ENCODE assay signal across 8 mouse cellular contexts in genomic region chr2:25371764-25372643, GRCm38 (mm10). TPM values are rescaled to one million over a fixed set of nuclear protein-coding genes. Genes with fewer than 3 reads are reported as not detected.
DNase-seq lines count a peak whose midpoint lies in the region; ATAC-seq and TF ChIP-seq lines count a peak whose summit lies in the region.

Sapcd2 (plus strand) TSS chr2:25372321.

- no peak for TF ChIP-seq CTCF in testis, adult 2 months (IDR thresholded peaks at IDR 0.05; ENCODE audit: control insufficient read depth, insufficient read depth, insufficient replicate concordance, low read depth, low read length)

- no peak for TF ChIP-seq POLR2A in testis, adult 2 months (IDR thresholded peaks at IDR 0.05; ENCODE audit: control insufficient read depth, low read depth, low read length)

- WGBS in forebrain, embryonic 16.5 days, result under 1% methylated on average over 65 of the region's 65 CpGs
- under 1% methylated on average over 65 of the region's 65 CpGs for WGBS in neural tube, embryonic 14.5 days

- H3K27ac ChIP-seq in forebrain, embryonic 16.5 days (ENCODE audit: low read length), result peak within 1 kb of the TSS; percentile 70
- peak within 1 kb of the TSS; percentile 39; the same call in 1 of the 2 replicates for H3K27ac ChIP-seq in neural tube, embryonic 14.5 days (ENCODE audit: low read depth, low read length)
- 0 out of 2 replicates have a peak within 1 kb of the TSS, but pooled peaks have one; percentile 4 for H3K27ac ChIP-seq in testis, adult 2 months (ENCODE audit: control insufficient read depth, insufficient read depth, low read depth, low read length)

- intact Hi-C loops in heart, postnatal 36 days (cut with DNase I), result no loop called here

- peak within 1 kb of the TSS; percentile 71 for H3K4me3 ChIP-seq in forebrain, embryonic 16.5 days (replicated peaks; ENCODE audit: low read length)
- H3K4me3 ChIP-seq in neural tube, embryonic 14.5 days (ENCODE audit: low read depth, low read length), result peak within 1 kb of the TSS; percentile 56
- H3K4me3 ChIP-seq in testis, adult 2 months (ENCODE audit: control insufficient read depth, low read depth, low read length), result peak within 1 kb of the TSS; percentile 68

- no peaks in the 10 kb centered on the region for H3K27me3 ChIP-seq in forebrain, embryonic 16.5 days (replicated peaks; ENCODE audit: control insufficient read depth, insufficient read depth, low read length)
- H3K27me3 ChIP-seq in neural tube, embryonic 14.5 days (ENCODE audit: control insufficient read depth, insufficient read depth, low read length), result 0 out of 2 replicates have a peak, but pooled peaks cover 3% of the 10 kb centered on the region
- no peaks in the 10 kb centered on the region for H3K27me3 ChIP-seq in testis, adult 2 months (ENCODE audit: control insufficient read depth, insufficient read depth, low read length)

- peak within 1 kb of the TSS; percentile 64 for H3K9ac ChIP-seq in forebrain, embryonic 16.5 days (replicated peaks; ENCODE audit: low read depth, low read length)
- peak within 1 kb of the TSS; percentile 55 for H3K9ac ChIP-seq in neural tube, embryonic 14.5 days (replicated peaks; ENCODE audit: low read depth, low read length)

- no peaks in the 10 kb centered on the region for H3K36me3 ChIP-seq in forebrain, embryonic 16.5 days (ENCODE audit: control insufficient read depth, insufficient read depth)
- no peaks in the 10 kb centered on the region for H3K36me3 ChIP-seq in neural tube, embryonic 14.5 days (ENCODE audit: control insufficient read depth, insufficient read depth, low read length)
- H3K36me3 ChIP-seq in testis, adult 2 months (ENCODE audit: control insufficient read depth, insufficient read depth, low read length), result no peaks in the 10 kb centered on the region

- H3K4me2 ChIP-seq in forebrain, embryonic 16.5 days (ENCODE audit: low read length), result peak within 1 kb of the TSS; percentile 76
- peak within 1 kb of the TSS; percentile 96 for H3K4me2 ChIP-seq in neural tube, embryonic 14.5 days (ENCODE audit: low read depth, low read length)

- peak; percentile 98 for ATAC-seq in forebrain, embryonic 16.5 days
- peak; percentile 93 for ATAC-seq in neural tube, embryonic 14.5 days (ENCODE audit: low read depth)

- H3K9me3 ChIP-seq in forebrain, embryonic 16.5 days (ENCODE audit: control insufficient read depth, low read length), result no peaks in the 10 kb centered on the region
- no peaks in the 10 kb centered on the region for H3K9me3 ChIP-seq in neural tube, embryonic 14.5 days (ENCODE audit: control insufficient read depth, low read length)

- peak; percentile 89 for DNase-seq in MEL-GATA-1-ER (ENCODE audit: extremely low read depth, low read depth)
- DNase-seq in cerebellum, adult 18-20 months, result peak; percentile 88 to 91
- peak; percentile 79 to 80 for DNase-seq in heart, postnatal 36 days
- peak; percentile 85 to 93 for DNase-seq in layer of hippocampus, adult 18-20 months (ENCODE audit: low spot score in 2 of 2)
- DNase-seq in lung, adult 18-20 months, result peak; percentile 89

- H3K4me1 ChIP-seq in forebrain, embryonic 16.5 days (replicated peaks; ENCODE audit: control insufficient read depth, insufficient read depth, low read length), result peaks cover 23% of the 10 kb centered on the region
- H3K4me1 ChIP-seq in neural tube, embryonic 14.5 days (ENCODE audit: control insufficient read depth, insufficient read depth, low read length), result peaks cover 8% of the 10 kb centered on the region; the same call in 1 of the 2 replicates
- H3K4me1 ChIP-seq in testis, adult 2 months (ENCODE audit: control insufficient read depth, insufficient read depth, low read length), result peaks cover 17% of the 10 kb centered on the region

RNA-seq across cellular contexts. Expression of gene Sapcd2, which starts in this region (rescaled TPM):
- 23.8 and 29.9 TPM in 2 replicates for polyA plus RNA-seq in forebrain, embryonic 16.5 days (2015; fragmentation: Nextera tagmentation; extraction: Ambion mirVana)
- total RNA-seq in heart, postnatal 36 days (2021), result under 1 TPM; 0.46 to 0.56 TPM
- 1 to 10 TPM; 3.2 to 4.1 TPM for total RNA-seq in layer of hippocampus, adult 18-20 months (2021)
- polyA plus RNA-seq in neural tube, embryonic 14.5 days (2014; fragmentation: Nextera tagmentation; extraction: Ambion mirVana), result 6.9 and 7.8 TPM in 2 replicates
- polyA plus RNA-seq in testis, adult 2 months (2012; rRNA removed), result 1.1 and 1.3 TPM in 2 replicates

Comparison
In these comparisons a context has a peak if more than half of its experiments do, and no peak if none do; other contexts are left out.
1. Peak in every context shown above with its lines: DNase-seq, ATAC-seq, H3K4me3 ChIP-seq and H3K27ac ChIP-seq.
2. Peak in DNase-seq in heart, postnatal 36 days; RNA of the gene not detected or under 1 TPM.
3. H3K27ac ChIP-seq: peak in every context shown above with its lines; median percentile 70 in forebrain, embryonic 16.5 days; 39 in neural tube, embryonic 14.5 days; 4 in testis, adult 2 months.